Mouse (Mus musculus) heart, adult 2 months (tissue): Measurements from ENCODE around the gene Gm10718.
"Not testable (repeated sequence)": the region's sequence is repeated elsewhere in the genome, so short reads cannot be mapped to it uniquely, and the experiment has no call there.

ENCODE experiments used
- CTCF ChIP-seq: fragments of 200-600 bp; IDR thresholded peaks from 2 replicates; pipeline ENCODE4 v1.8.1; 2022; ENCODE audit warnings: antibody characterized with exemption, mild to moderate bottlenecking, moderate library complexity
- EP300 ChIP-seq: fragments of 200-500 bp; IDR thresholded peaks from 2 replicates; pipeline ENCODE4 v1.6.1; 2011; ENCODE audit warnings: low read depth, low read length, control low read depth; ENCODE audit not compliant: insufficient read depth
- POLR2A ChIP-seq: fragments of 200-500 bp; IDR thresholded peaks from 2 replicates; pipeline ENCODE4 v1.6.1; 2011; ENCODE audit warnings: mild to moderate bottlenecking, low read depth, low read length, control low read depth; ENCODE audit not compliant: insufficient read depth

DNA sequence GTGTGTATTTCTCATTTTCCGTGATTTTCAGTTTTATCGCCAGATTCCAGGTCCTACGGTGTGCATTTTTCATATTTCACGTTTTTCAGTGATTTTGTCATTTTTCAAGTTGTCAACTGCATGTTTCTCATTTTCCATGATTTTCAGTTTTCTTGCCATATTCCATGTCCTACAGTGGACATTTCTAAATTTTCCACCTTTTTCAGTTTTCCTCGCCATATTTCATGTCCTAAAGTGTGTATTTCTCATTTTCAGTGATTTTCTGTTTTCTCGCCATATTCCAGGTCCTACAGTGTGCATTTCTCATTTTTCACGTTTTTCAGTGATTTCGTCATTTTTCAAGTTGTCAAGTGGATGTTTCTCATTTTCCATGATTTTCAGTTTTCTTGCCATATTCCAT lies 22.3 kb upstream of the Gm10718 start:
- TF ChIP-seq POLR2A, CTCF, EP300: not testable (repeated sequence)
